Mouse (Mus musculus) naive thymus-derived CD4-positive, alpha-beta T cell, adult 2 months (primary cell): ENCODE measurements at regions not wholly inside any gene's neighbourhood (a gene's known extent, or its start where the extent isn't known, plus 50 kb on each side); places are given as distances from the start of the nearest gene placed in this dataset.

ENCODE experiments used
- DNase-seq: peaks from one replicate; pipeline ENCODE4 v3.0.0-alpha.2; 2011; ENCODE audit warnings: low read depth

- no peak for DNase-seq
Measured at GRCm38 (mm10) chr2:74977828-74978227, 152.2 kb downstream of the Mtx2 start.

- no peak for DNase-seq
Measured at GRCm38 (mm10) chr2:74981856-74982255, 156.3 kb downstream of the Mtx2 start.

- DNase-seq, result no peak
Measured at GRCm38 (mm10) chr2:74993802-74994201, 168.2 kb downstream of the Mtx2 start.

GRCm38 (mm10) chr2:74994998-74995397, 169.4 kb downstream of the Mtx2 start:
- DNase-seq, result no peak

- DNase-seq, result no peak
Measured at GRCm38 (mm10) chr2:74997736-74998135, 172.1 kb downstream of the Mtx2 start.

GRCm38 (mm10) chr2:75000368-75000796, 174.8 kb downstream of the Mtx2 start:
- no peak for DNase-seq

GRCm38 (mm10) chr2:75002562-75002961, 177.0 kb downstream of the Mtx2 start:
- no peak for DNase-seq

- no peak for DNase-seq
Measured at GRCm38 (mm10) chr2:75008116-75008515, 182.5 kb downstream of the Mtx2 start.

GRCm38 (mm10) chr2:75010647-75011046, 185.0 kb downstream of the Mtx2 start:
- no peak for DNase-seq

GRCm38 (mm10) chr2:75012046-75012445, 186.4 kb downstream of the Mtx2 start:
- no peak for DNase-seq

- DNase-seq, result no peak
Measured at GRCm38 (mm10) chr2:75014994-75015728, 189.6 kb downstream of the Mtx2 start.

GRCm38 (mm10) chr2:75019459-75019858, 193.9 kb downstream of the Mtx2 start:
- DNase-seq, result peak; percentile 40

- no peak for DNase-seq
Measured at GRCm38 (mm10) chr2:75021639-75022038, 196.0 kb downstream of the Mtx2 start.

- DNase-seq, result no peak
Measured at GRCm38 (mm10) chr2:75028151-75028550, 202.5 kb downstream of the Mtx2 start.

GRCm38 (mm10) chr2:75029089-75029693, 203.6 kb downstream of the Mtx2 start:
- DNase-seq, result no peak

- DNase-seq, result no peak
Measured at GRCm38 (mm10) chr2:75034708-75035107, 209.1 kb downstream of the Mtx2 start.

GRCm38 (mm10) chr2:75039066-75039465, 213.5 kb downstream of the Mtx2 start:
- no peak for DNase-seq

- DNase-seq, result no peak
Measured at GRCm38 (mm10) chr2:75046892-75047291, 221.3 kb downstream of the Mtx2 start.

- no peak for DNase-seq
Measured at GRCm38 (mm10) chr2:75048071-75048470, 222.5 kb downstream of the Mtx2 start.

- DNase-seq, result peak; percentile 80
Measured at GRCm38 (mm10) chr2:75054474-75055186, 229.0 kb downstream of the Mtx2 start.

GRCm38 (mm10) chr2:75055187-75055543, 229.6 kb downstream of the Mtx2 start:
- DNase-seq, result peak; percentile 88

GRCm38 (mm10) chr2:75061009-75061408, 235.4 kb downstream of the Mtx2 start:
- DNase-seq, result no peak
